Mouse (Mus musculus) spleen, postnatal 36 days (tissue): ENCODE measurements around the gene Prss32.

Experiments
- DNase-seq, 2 experiments: peaks; one replicate each; pipeline ENCODE4 v3.0.0; 2022; ENCODE audit warnings: low spot score in 2 of 2, mixed read lengths in 1 of 2

Prss32 gene

DNA sequence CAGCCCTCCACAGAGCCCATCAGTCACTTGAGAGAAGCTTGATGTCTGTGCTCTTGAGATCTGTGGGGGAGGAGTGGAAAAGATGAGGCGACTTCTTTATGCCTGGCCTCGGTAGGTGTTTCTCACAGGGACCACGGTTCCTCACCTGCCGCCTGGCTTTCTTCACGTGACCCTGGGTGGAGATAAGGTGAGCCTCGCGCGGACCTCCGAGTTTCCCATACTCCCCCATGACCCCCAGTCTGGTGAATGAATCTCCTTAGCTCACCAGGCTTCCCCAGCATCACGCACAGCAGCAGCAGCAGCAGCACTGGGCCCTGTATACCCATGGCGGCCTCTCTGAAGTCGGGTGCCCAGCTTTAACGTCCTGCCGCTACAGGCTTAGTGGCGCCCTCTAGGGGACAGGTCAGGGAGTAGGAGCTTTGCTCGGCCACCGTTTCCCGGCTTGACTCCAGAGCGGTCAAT, at the start of gene Prss32, which contains the start of gene Prss41:
Gene Prss32 (plus strand): TSS at position 44 of the 462 bp plus-strand sequence.
Gene Prss41 (minus strand): TSS at position 361 of the 462 bp plus-strand sequence.
- peak; percentile 42 to 57 for DNase-seq

GRCm38 (mm10) chr17:23795323-23795722, 48.3 kb upstream of the Prss32 start:
- no peak for DNase-seq

DNA sequence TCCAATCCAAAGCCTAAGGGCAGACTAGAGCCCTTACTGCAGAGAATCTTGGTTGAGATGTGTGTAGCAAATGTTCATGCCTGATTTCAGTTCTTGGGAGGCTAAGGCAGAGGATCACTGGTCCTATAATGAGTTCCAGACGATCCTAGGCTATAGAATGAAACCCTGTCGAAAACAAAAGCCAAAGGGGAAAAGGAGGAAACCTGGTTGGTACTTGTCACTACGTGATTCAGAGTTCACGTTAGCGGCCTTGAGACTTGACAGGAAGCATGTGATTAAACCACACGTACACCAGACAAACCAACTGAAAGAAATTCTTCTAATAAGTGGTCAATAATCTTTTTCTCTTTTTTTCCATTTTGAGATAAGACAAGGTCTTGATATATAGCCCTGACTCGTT, 46.3 kb upstream of the Prss32 start:
- no peak for DNase-seq

DNA sequence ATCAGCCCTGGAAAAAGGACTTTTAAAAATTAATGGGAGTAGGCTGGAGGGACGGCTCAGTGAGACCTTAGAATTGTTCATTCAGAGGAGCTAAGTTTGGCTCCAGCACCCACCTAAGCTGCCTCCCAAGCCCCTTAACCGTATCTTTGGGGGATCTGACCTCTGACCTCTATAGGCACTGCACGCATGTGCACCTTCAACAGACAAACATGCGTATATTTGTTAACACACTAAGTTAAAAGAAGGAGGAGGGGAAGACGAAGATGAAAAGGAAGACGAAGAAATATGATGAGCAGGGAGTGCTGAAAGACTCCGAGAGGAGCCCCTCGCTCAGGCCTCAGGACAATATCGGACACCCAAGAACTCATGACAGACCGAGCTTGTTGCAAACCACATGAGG, 42.0 kb upstream of the Prss32 start:
- no peak for DNase-seq

- DNase-seq, result peak; percentile 98 to 99
Measured at GRCm38 (mm10) chr17:23802746-23803365, 40.8 kb upstream of the Prss32 start.

GRCm38 (mm10) chr17:23803366-23804041, 40.2 kb upstream of the Prss32 start:
- DNase-seq, result peak; percentile 75 to 79

- DNase-seq, result no peak
Measured at GRCm38 (mm10) chr17:23804426-23805085, 39.1 kb upstream of the Prss32 start.

DNA sequence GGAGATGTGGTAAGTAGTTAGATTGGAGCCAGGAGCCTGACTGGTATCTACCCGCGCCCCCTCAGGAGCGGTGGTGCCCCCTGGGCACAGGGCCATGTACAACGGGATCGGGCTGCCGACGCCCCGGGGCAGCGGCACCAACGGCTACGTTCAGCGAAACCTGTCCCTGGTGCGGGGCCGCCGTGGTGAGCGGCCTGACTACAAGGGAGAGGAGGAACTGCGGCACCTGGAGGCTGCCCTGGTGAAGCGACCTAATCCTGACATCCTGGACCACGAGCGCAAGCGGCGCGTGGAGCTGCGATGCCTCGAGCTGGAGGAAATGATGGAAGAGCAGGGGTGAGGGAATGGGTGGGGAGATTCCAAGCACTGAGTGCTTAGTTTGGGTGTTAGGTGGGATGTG, 36.8 kb upstream of the Prss32 start:
- no peak for DNase-seq

DNA sequence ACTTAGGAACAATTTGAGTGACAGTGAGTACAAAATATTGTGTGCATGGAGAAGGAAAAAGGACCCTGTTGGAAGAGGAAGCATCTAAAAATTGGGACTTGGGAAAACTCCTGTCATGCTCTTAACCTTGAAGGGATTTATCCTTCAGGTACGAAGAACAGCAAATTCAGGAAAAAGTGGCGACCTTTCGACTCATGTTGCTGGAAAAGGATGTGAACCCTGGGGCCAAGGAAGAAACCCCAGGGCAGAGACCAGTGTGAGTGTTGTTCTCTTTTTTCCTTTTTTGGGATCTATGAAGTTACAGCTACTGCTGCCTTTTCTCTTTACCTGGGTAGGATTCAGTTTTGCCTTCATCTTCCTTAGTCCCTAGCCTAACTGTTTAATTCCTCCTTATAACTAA, 35.7 kb upstream of the Prss32 start:
- DNase-seq, result no peak

GRCm38 (mm10) chr17:23815641-23816040, 28.0 kb upstream of the Prss32 start:
- DNase-seq, result no peak

- no peak for DNase-seq
Measured at GRCm38 (mm10) chr17:23818579-23818978, 25.1 kb upstream of the Prss32 start.

GRCm38 (mm10) chr17:23819235-23819634, 24.4 kb upstream of the Prss32 start:
- DNase-seq, result no peak

DNA sequence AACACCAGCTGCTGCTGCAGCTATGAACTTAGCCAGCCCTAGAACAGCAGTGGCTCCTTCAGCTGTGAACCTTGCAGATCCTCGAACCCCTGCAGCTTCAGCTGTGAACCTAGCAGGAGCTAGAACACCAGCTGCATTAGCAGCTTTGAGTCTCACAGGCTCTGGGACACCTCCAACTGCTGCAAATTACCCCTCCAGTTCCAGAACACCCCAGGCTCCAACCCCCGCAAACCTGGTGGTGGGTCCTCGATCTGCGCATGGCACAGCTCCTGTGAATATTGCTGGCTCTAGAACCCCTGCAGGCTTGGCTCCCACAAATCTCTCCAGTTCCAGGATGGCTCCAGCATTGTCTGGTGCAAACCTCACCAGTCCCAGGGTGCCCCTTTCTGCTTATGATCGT, 22.9 kb upstream of the Prss32 start:
- DNase-seq, result no peak

- DNase-seq, result no peak
Measured at GRCm38 (mm10) chr17:23822094-23822493, 21.6 kb upstream of the Prss32 start.

DNA sequence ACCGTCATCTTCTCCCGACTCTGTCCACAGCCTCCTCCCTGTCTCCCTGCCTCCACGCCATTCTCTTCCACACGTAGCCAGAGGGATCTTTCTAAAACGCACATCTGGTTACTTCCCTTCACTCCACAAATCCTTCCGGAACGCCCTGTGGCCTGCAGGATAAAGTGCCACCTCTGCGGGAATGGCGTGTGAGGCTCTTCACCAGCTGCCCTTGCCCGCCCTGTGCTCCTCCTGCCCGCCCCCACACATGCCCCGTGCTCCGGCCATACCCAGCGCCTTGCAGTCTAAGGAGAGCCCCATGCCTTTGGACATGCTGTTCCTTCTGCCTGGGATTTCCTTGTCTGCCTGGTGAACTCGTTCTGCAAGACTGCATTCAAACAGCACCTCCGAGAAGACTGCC, 20.6 kb upstream of the Prss32 start:
- DNase-seq, result no peak

GRCm38 (mm10) chr17:23823614-23824013, 20.0 kb upstream of the Prss32 start:
- no peak for DNase-seq

DNA sequence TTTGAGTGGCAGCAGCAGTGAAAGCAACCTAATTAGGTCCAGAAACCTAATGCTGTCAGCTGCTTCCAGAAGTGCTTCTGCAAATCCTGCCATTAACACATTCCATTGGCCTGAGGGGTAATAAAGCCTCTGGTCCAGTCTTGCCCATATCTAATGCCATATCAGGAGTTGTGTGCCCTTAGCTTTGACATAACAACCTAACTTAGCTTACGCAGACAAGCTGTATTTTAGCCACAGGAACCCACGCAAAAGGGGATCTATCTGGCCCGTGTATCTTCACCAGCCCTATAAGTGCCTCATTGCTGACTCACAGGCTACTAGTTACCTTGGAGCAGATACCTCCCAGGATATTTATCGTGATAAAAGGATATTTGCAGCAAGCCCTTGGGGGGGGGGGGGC, 18.1 kb upstream of the Prss32 start:
- no peak for DNase-seq

DNA sequence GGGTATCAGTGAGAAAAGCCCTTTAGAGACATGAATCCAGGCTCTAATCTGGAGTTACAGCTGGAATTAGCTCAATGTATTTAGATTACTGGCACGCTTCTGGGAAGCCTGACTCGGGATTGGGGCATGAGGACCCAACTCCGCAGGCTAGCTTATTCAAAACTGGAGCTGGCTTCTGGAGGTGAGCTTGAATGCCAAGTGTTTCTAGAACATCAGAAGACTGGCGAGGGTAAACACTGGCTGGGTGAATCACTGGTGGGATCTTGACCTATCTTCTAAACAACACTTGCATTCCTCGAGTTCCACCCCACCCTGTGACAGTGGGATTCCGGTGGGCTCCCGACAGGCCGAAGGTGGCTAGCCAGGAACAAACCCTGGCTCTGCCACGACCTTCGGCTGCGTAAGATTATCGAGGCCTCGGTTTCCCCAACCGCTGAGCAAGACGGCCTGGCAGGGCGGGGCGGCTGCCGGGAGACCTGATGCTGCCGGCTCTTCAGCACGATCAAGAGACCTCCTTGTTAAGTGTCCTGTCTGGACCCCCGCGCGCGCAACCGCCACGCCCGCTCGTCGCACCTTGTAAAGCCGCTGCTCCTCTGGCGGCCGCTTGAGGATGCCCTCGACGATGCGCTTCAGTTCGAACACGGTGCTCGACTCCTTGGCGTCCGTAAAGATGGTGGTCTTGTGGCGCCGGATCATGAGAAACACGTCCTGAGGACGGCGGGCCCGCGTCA, 15.2 kb upstream of the Prss32 start:
- peak; percentile 43 to 51 for DNase-seq

DNA sequence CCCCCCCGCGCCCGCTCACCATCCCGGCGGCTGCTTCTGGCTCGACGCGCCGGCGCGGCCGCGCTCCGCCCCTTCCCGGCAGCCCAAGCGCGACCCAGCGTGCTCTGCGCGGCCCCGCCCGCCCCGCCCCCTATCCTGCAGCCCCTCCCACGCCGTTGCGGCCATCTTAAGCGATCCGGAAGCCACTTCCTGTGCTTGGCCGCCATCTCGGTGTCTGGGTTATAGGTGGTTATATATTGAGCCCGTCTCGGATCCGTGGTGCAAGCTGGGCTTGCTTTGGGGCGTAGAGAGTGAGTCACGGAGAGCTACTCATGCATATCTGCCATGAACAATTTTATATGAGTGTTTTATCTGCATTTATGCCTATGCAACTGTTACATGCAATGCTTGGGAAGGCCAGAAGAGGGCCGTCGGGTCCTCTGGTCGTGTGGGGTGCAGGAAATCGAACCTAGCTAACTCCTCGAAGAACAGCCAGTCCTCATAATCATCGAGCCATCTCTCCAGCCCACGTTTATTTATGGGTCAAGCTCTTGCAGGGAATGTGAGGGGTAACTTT, 14.5 kb upstream of the Prss32 start, which contains the start of gene Elob:
Gene Elob (minus strand): TSS at position 73 of the 556 bp plus-strand sequence.
- DNase-seq, result peak; percentile 81 to 86

GRCm38 (mm10) chr17:23831201-23831600, 12.5 kb upstream of the Prss32 start:
- no peak for DNase-seq

DNA sequence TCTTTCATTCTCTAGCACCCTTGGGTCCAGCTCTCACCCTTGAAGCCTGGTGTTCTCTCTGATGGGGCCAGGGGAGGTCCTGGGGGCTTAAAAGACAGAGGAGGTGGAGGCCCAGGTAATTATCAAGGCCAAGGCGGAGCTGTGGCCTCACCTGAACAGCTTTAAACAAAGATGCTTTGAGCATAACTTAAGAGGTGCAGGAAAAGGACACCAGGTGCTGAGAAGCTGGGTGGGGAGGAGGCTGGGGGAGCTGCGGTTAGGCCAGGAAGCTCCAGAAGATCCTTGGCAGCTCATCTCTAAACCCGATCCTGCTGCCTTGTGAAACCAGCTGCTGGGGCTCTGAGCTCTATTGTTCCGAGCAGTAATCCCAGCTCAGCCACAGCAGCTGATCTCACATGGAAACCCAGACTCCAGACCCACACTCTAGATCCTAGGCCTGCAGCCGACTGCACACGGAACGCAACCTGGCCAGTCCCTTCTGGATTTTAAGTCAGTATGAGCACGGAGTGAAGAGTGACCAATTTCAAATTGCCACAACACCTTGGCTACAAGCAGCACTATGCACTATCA, 7.6 kb upstream of the Prss32 start, which contains the start of gene Prss33:
Gene Prss33 (minus strand): TSS at position 51 of the 570 bp plus-strand sequence.
- DNase-seq, result no peak
